Mouse (Mus musculus) limb, embryonic 14.5 days (tissue): ENCODE results near the gene Grip1. TPM values are rescaled to one million over a fixed set of nuclear protein-coding genes. Genes with fewer than 3 reads are reported as not detected.
"Not testable (repeated sequence)": the region's sequence is repeated elsewhere in the genome, so short reads cannot be mapped to it uniquely, and the experiment has no call there.

Source experiments
- ATAC-seq: fragments of 200-750 bp; cut with Nextera tagmentation; 2 replicates; pipeline ENCODE4 v1.8.0; 2017; ENCODE audit warnings: low read depth, moderate number of reproducible peaks, moderate TSS enrichment; ENCODE audit not compliant: low FRiP score
- DNase-seq: peaks from one replicate; pipeline ENCODE4 v3.0.0-alpha.2; 2015; ENCODE audit warnings: low spot score
- H3K27ac ChIP-seq: fragments of 300-500 bp; sonication (generic); replicated peaks from 2 replicates; pipeline ENCODE4 v1.5.1; 2014; ENCODE audit warnings: low read depth, mild to moderate bottlenecking, low read length, moderate library complexity, mixed read lengths
- H3K27me3 ChIP-seq: fragments of 300-500 bp; sonication (generic); 2 replicates; pipeline ENCODE4 v1.6.1; 2014; ENCODE audit warnings: low read length, mixed read lengths; ENCODE audit not compliant: control insufficient read depth, insufficient read depth
- H3K36me3 ChIP-seq: fragments of 300-500 bp; sonication (generic); 2 replicates; pipeline ENCODE4 v1.6.1; 2014; ENCODE audit warnings: mild to moderate bottlenecking, low read length, moderate library complexity, mixed read lengths; ENCODE audit not compliant: control insufficient read depth, insufficient read depth
- H3K4me1 ChIP-seq: fragments of 300-500 bp; sonication (generic); 2 replicates; pipeline ENCODE4 v1.6.1; 2014; ENCODE audit warnings: antibody characterized with exemption, low read length, mixed read lengths; ENCODE audit not compliant: control insufficient read depth, insufficient read depth
- H3K4me2 ChIP-seq: fragments of 300-500 bp; sonication (generic); replicated peaks from 2 replicates; pipeline ENCODE4 v1.6.1; 2014; ENCODE audit warnings: low read depth, mild to moderate bottlenecking, low read length, moderate library complexity; ENCODE audit not compliant: severe bottlenecking
- H3K4me3 ChIP-seq: fragments of 300-500 bp; sonication (generic); replicated peaks from 2 replicates; pipeline ENCODE4 v1.5.1; 2014; ENCODE audit warnings: low read length
- H3K9ac ChIP-seq: fragments of 300-500 bp; sonication (generic); 2 replicates; pipeline ENCODE4 v1.6.1; 2014; ENCODE audit warnings: mild to moderate bottlenecking, low read depth, low read length, moderate library complexity; ENCODE audit not compliant: severe bottlenecking
- H3K9me3 ChIP-seq: fragments of 300-500 bp; sonication (generic); 2 replicates; pipeline ENCODE4 v1.6.1; 2016; ENCODE audit warnings: low read length; ENCODE audit not compliant: control insufficient read depth
- POLR2A ChIP-seq: fragments of 200-500 bp; IDR thresholded peaks from 2 replicates; pipeline ENCODE4 v1.8.0; 2012; ENCODE audit warnings: inconsistent platforms, mild to moderate bottlenecking, moderate library complexity, borderline replicate concordance; ENCODE audit not compliant: insufficient read depth, insufficient read length; ENCODE audit errors: extremely low read depth
- WGBS: fragments of 180-500 bp; shearing (Covaris S2); extraction: QIAGEN DNeasy Blood & Tissue Kit; methylation state at CpG from one replicate; pipeline ENCODE4 v1.1.7; 2014; 5-methylcytosine and 5-hydroxymethylcytosine counted together
- polyA plus RNA-seq, 2 experiments: library from polyadenylated mRNA; depleted of rRNA in 1 of 2; stranded (reverse) in 1 of 2; unstranded in 1 of 2; fragments of >200 nt; fragmentation: Nextera tagmentation in 1 of 2; extraction: Ambion mirVana in 1 of 2; gene quantifications; 2 replicates each; pipeline versions ENCODE4 v1.2.1 to v1.2.3; 2012 to 2014

Gene Grip1
- polyA plus RNA-seq, 2 experiments = 5.9 to 7.6 TPM

- no peak overlapping the region for H3K27ac ChIP-seq
- ATAC-seq = no peak
- DNase-seq = no peak
- H3K9ac ChIP-seq = no peak overlapping the region
- no peak for TF ChIP-seq POLR2A
- H3K4me3 ChIP-seq = no peak overlapping the region
- WGBS = 97% methylated on average over 5 of the region's 5 CpGs
- H3K4me1 ChIP-seq = no peaks in the 10 kb centered on the region
- no peak overlapping the region for H3K4me2 ChIP-seq
- H3K27me3 ChIP-seq = no peaks in the 10 kb centered on the region
- H3K9me3 ChIP-seq = no peaks in the 10 kb centered on the region
- peaks cover 42% of the 10 kb centered on the region for H3K36me3 ChIP-seq
These were observed 642.1 kb downstream of the Grip1 start for GRCm38 (mm10) chr10:120095716-120096115.

GRCm38 (mm10) chr10:120097564-120097963 is 643.9 kb downstream of the Grip1 start:
- Histone ChIP-seq H3K27ac (no peak overlapping the region), H3K4me3 (no peak overlapping the region), H3K4me2 (no peak overlapping the region), H3K9ac (no peak overlapping the region), H3K27me3 (no peaks in the 10 kb centered on the region), H3K9me3 (no peaks in the 10 kb centered on the region), H3K4me1 (no peaks in the 10 kb centered on the region), H3K36me3 (peaks cover 43% of the 10 kb centered on the region)
- 78% methylated on average over 5 of the region's 5 CpGs for WGBS
- ATAC-seq = no peak
- no peak for DNase-seq
- no peak for TF ChIP-seq POLR2A

GRCm38 (mm10) chr10:120100806-120101205 is 647.2 kb downstream of the Grip1 start:
- Histone ChIP-seq H3K4me2 (no peak overlapping the region), H3K4me1 (no peaks in the 10 kb centered on the region), H3K9ac (no peak overlapping the region), H3K9me3 (no peaks in the 10 kb centered on the region), H3K36me3 (peaks cover 42% of the 10 kb centered on the region), H3K4me3 (no peak overlapping the region), H3K27me3 (no peaks in the 10 kb centered on the region), H3K27ac (no peak overlapping the region)
- ATAC-seq (no peak), DNase-seq (no peak)
- 78% methylated on average over 1 of the region's 1 CpGs for WGBS
- TF ChIP-seq POLR2A = no peak

GRCm38 (mm10) chr10:120111691-120112319 is 658.2 kb downstream of the Grip1 start:
- Histone ChIP-seq H3K4me2 (peak overlapping the region; percentile 60), H3K4me1 (peaks cover 4% of the 10 kb centered on the region; the same call in 1 of the 2 replicates), H3K27ac (no peak overlapping the region), H3K9ac (peak overlapping the region; percentile 68), H3K36me3 (peaks cover 9% of the 10 kb centered on the region; the same call in 1 of the 2 replicates), H3K27me3 (no peaks in the 10 kb centered on the region), H3K4me3 (peak overlapping the region; percentile 79), H3K9me3 (no peaks in the 10 kb centered on the region)
- WGBS = 80% methylated on average over 3 of the region's 3 CpGs
- no peak for TF ChIP-seq POLR2A
- DNase-seq = no peak
- no peak for ATAC-seq

- ATAC-seq (peak; percentile 99), DNase-seq (peak; percentile 97)
- H3K4me3 ChIP-seq = peak within 1 kb of the TSS; percentile 79
- H3K27ac ChIP-seq = peak within 1 kb of the TSS; percentile 68; the same call in 1 of the 2 replicates
- H3K9ac ChIP-seq = peak within 1 kb of the TSS; percentile 68
- H3K9me3 ChIP-seq = no peaks in the 10 kb centered on the region
- WGBS = under 1% methylated on average over 49 of the region's 55 CpGs
- peak within 1 kb of the TSS; percentile 60 for H3K4me2 ChIP-seq
- TF ChIP-seq POLR2A = no peak
- no peaks in the 10 kb centered on the region for H3K27me3 ChIP-seq
- peaks cover 4% of the 10 kb centered on the region; the same call in 1 of the 2 replicates for H3K36me3 ChIP-seq
- peaks cover 4% of the 10 kb centered on the region; the same call in 1 of the 2 replicates for H3K4me1 ChIP-seq
These were observed 659.1 kb downstream of the Grip1 start, which contains the start of gene Helb for GRCm38 (mm10) chr10:120112507-120113396. Gene Helb (minus strand): TSS chr10:120112987.

GRCm38 (mm10) chr10:120113482-120113881 is 659.9 kb downstream of the Grip1 start:
- not testable (repeated sequence) for H3K27me3 ChIP-seq, DNase-seq, H3K36me3 ChIP-seq, ATAC-seq, H3K9ac ChIP-seq, H3K27ac ChIP-seq, H3K9me3 ChIP-seq, H3K4me1 ChIP-seq
- Histone ChIP-seq H3K4me2 (peak overlapping the region; percentile 60), H3K4me3 (peak overlapping the region; percentile 79; the same call in 1 of the 2 replicates)
- 74% methylated on average over 9 of the region's 9 CpGs for WGBS
